Mouse (Mus musculus) intestine, embryonic 15.5 days (tissue): ENCODE data around the gene Ndufaf8. TPM values are rescaled to one million over a fixed set of nuclear protein-coding genes. Genes with fewer than 3 reads are reported as not detected.

Source experiments
- ATAC-seq: fragments of 200-750 bp; cut with Nextera tagmentation; 2 replicates; pipeline ENCODE4 v1.8.0; 2017; ENCODE audit warnings: moderate TSS enrichment, moderate library complexity
- H3K27ac ChIP-seq: fragments of 300-500 bp; sonication (generic); 2 replicates; pipeline ENCODE4 v1.5.1; 2015; ENCODE audit warnings: mild to moderate bottlenecking, inconsistent platforms
- H3K27me3 ChIP-seq: fragments of 300-500 bp; sonication (generic); replicated peaks from 2 replicates; pipeline ENCODE4 v1.6.1; 2015; ENCODE audit warnings: inconsistent platforms
- H3K36me3 ChIP-seq: fragments of 300-500 bp; sonication (generic); 2 replicates; pipeline ENCODE4 v1.6.1; 2015; ENCODE audit warnings: inconsistent platforms
- H3K4me1 ChIP-seq: fragments of 300-500 bp; sonication (generic); replicated peaks from 2 replicates; pipeline ENCODE4 v1.6.1; 2015; ENCODE audit warnings: inconsistent platforms
- H3K4me2 ChIP-seq: fragments of 300-500 bp; sonication (generic); replicated peaks from 2 replicates; pipeline ENCODE4 v1.6.1; 2015; ENCODE audit warnings: mild to moderate bottlenecking, inconsistent platforms
- H3K4me3 ChIP-seq: fragments of 300-500 bp; sonication (generic); replicated peaks from 2 replicates; pipeline ENCODE4 v1.5.1; 2015; ENCODE audit warnings: inconsistent platforms
- H3K9ac ChIP-seq: fragments of 300-500 bp; sonication (generic); 2 replicates; pipeline ENCODE4 v1.6.1; 2015; ENCODE audit warnings: inconsistent platforms
- H3K9me3 ChIP-seq: fragments of 300-500 bp; sonication (generic); 2 replicates; pipeline ENCODE4 v1.6.1; 2016; ENCODE audit warnings: inconsistent platforms
- WGBS: fragments of 180-500 bp; shearing (Covaris S2); methylation state at CpG from one replicate; pipeline ENCODE4 v1.1.7; 2015; 5-methylcytosine and 5-hydroxymethylcytosine counted together
- polyA plus RNA-seq: library from polyadenylated mRNA; unstranded; fragments of >200 nt; fragmentation: Nextera tagmentation; extraction: Ambion mirVana; gene quantifications from 2 replicates; pipeline ENCODE4 v1.2.1, GENCODE M21; 2015

Ndufaf8 gene
- polyA plus RNA-seq, 1 experiment from 2014 or later: 90.8 TPM

- peak; percentile 43; the same call in 1 of the 2 replicates for ATAC-seq
- WGBS: 72% methylated on average over 23 of the region's 23 CpGs
- H3K9ac ChIP-seq: no peak overlapping the region
- H3K4me2 ChIP-seq: no peak overlapping the region
- H3K9me3 ChIP-seq: no peaks in the 10 kb centered on the region
- H3K27me3 ChIP-seq: no peaks in the 10 kb centered on the region
- peaks cover 31% of the 10 kb centered on the region for H3K36me3 ChIP-seq
- H3K4me3 ChIP-seq: no peak overlapping the region
- peaks cover 8% of the 10 kb centered on the region for H3K4me1 ChIP-seq
- no peak overlapping the region for H3K27ac ChIP-seq
Measured at GRCm38 (mm10) chr11:120092817-120093591, 5.7 kb upstream of the Ndufaf8 start.

GRCm38 (mm10) chr11:120101036-120101435 is 2.3 kb downstream of the Ndufaf8 start:
- no peaks in the 10 kb centered on the region for H3K9me3 ChIP-seq
- H3K36me3 ChIP-seq: peaks cover 20% of the 10 kb centered on the region
- no peaks in the 10 kb centered on the region for H3K27me3 ChIP-seq
- ATAC-seq: no peak
- H3K4me3 ChIP-seq: no peak overlapping the region
- 2% methylated on average over 3 of the region's 3 CpGs for WGBS
- peaks cover 16% of the 10 kb centered on the region for H3K4me1 ChIP-seq
- no peak overlapping the region for H3K9ac ChIP-seq
- H3K27ac ChIP-seq: no peak overlapping the region
- no peak overlapping the region for H3K4me2 ChIP-seq

DNA sequence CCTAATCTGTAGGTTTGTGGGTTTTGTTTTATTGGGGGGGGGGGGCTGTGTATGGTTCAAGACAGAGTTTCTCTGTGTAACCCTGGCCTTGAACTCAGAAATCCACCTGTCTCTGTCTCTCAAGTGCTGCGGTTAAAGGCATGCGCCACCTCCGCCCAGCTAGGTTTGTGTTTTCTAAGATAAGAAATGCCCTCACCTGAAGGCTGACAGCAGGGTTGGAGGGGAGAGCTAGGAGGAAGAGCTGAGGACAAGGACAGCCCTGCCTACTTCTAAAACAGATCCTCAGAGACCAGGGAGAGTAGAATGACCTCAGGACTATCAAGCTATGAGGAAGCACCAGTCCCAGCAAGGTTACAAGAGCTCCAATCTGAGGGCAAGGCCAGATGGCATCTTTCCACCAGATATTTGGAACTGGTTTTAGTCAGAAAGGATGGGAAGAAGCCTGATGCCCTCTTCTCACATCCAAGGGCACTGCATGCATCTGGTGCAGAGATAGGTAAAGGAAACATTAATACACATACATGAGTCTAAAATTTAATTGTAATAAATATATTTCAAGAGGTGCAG is 4.8 kb downstream of the Ndufaf8 start:
- Histone ChIP-seq H3K4me1 (peaks cover 8% of the 10 kb centered on the region), H3K4me2 (no peak overlapping the region), H3K27ac (no peak overlapping the region), H3K4me3 (no peak overlapping the region), H3K9ac (no peak overlapping the region), H3K36me3 (peaks cover 35% of the 10 kb centered on the region), H3K27me3 (no peaks in the 10 kb centered on the region), H3K9me3 (no peaks in the 10 kb centered on the region)
- no peak for ATAC-seq
- WGBS: 60% methylated on average over 3 of the region's 3 CpGs

GRCm38 (mm10) chr11:120107026-120107425 is 8.3 kb downstream of the Ndufaf8 start:
- H3K9ac ChIP-seq: no peak overlapping the region
- H3K4me3 ChIP-seq: no peak overlapping the region
- H3K4me2 ChIP-seq: no peak overlapping the region
- no peak for ATAC-seq
- no peaks in the 10 kb centered on the region for H3K27me3 ChIP-seq
- no peaks in the 10 kb centered on the region for H3K9me3 ChIP-seq
- H3K36me3 ChIP-seq: peaks cover 39% of the 10 kb centered on the region
- WGBS: 58% methylated on average over 2 of the region's 2 CpGs
- no peak overlapping the region for H3K27ac ChIP-seq
- no peaks in the 10 kb centered on the region for H3K4me1 ChIP-seq

DNA sequence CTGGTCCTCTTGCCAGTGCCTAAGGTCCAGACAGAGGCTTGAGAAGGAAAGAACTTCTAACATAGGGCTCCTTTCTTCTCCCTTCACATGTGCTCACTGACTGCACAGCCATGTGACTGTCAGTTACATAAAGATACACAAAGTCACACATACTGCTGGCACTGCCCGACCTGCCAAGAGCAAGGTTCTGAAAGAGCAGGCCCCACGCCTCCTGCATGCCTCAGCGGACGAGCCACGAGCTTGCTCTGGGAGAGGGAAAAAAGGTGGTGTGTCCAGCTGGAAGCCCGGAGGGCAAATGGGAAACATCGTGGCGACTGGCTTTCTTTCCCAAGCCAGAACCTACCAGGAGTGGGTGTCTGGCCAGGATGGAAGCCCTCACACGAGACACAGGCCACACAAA is 9.1 kb downstream of the Ndufaf8 start:
- peaks cover 39% of the 10 kb centered on the region for H3K36me3 ChIP-seq
- H3K27ac ChIP-seq: no peak overlapping the region
- no peak overlapping the region for H3K4me3 ChIP-seq
- no peaks in the 10 kb centered on the region for H3K4me1 ChIP-seq
- no peaks in the 10 kb centered on the region for H3K9me3 ChIP-seq
- no peak for ATAC-seq
- H3K27me3 ChIP-seq: no peaks in the 10 kb centered on the region
- H3K4me2 ChIP-seq: no peak overlapping the region
- WGBS: 79% methylated on average over 9 of the region's 9 CpGs
- no peak overlapping the region for H3K9ac ChIP-seq

GRCm38 (mm10) chr11:120109558-120110210 is 11.0 kb downstream of the Ndufaf8 start:
- Histone ChIP-seq H3K9me3 (no peaks in the 10 kb centered on the region), H3K27me3 (no peaks in the 10 kb centered on the region), H3K36me3 (peaks cover 36% of the 10 kb centered on the region), H3K4me3 (no peak overlapping the region), H3K4me1 (no peaks in the 10 kb centered on the region), H3K9ac (no peak overlapping the region), H3K4me2 (no peak overlapping the region), H3K27ac (no peak overlapping the region)
- ATAC-seq: no peak
- 78% methylated on average over 14 of the region's 14 CpGs for WGBS

DNA sequence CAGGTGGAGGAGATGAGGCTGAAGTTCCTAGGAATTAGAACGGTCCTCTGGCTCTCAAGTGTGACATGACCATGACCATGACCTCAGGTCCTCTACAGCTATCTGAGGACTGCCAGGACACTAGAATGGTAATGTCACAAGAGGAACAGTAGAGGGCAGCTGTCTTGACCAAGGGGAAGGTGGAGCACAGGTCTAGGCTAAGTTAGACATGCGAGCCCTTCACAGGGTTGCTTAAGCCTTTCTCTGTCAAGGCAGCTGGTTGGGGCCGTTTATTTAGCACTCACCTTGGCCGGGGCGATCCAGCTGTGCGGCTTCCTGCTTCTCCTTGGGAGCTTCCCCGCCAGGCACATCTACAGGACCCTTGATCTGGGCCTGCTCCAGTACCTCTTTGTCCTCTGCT is 11.8 kb downstream of the Ndufaf8 start:
- Histone ChIP-seq H3K4me2 (no peak overlapping the region), H3K36me3 (peaks cover 30% of the 10 kb centered on the region), H3K9ac (no peak overlapping the region), H3K4me3 (no peak overlapping the region), H3K27ac (no peak overlapping the region), H3K27me3 (no peaks in the 10 kb centered on the region), H3K4me1 (no peaks in the 10 kb centered on the region), H3K9me3 (no peaks in the 10 kb centered on the region)
- no peak for ATAC-seq
- 73% methylated on average over 7 of the region's 7 CpGs for WGBS

- Histone ChIP-seq H3K9ac (no peak overlapping the region), H3K27me3 (no peaks in the 10 kb centered on the region), H3K27ac (no peak overlapping the region), H3K9me3 (no peaks in the 10 kb centered on the region), H3K4me1 (no peaks in the 10 kb centered on the region), H3K4me3 (no peak overlapping the region), H3K36me3 (peaks cover 26% of the 10 kb centered on the region), H3K4me2 (no peak overlapping the region)
- no peak for ATAC-seq
- WGBS: 3% methylated on average over 2 of the region's 2 CpGs
Measured at GRCm38 (mm10) chr11:120111033-120111432, 12.3 kb downstream of the Ndufaf8 start.

- 94% methylated on average over 4 of the region's 4 CpGs for WGBS
- ATAC-seq: no peak
- no peaks in the 10 kb centered on the region for H3K4me1 ChIP-seq
- H3K4me2 ChIP-seq: no peak overlapping the region
- no peaks in the 10 kb centered on the region for H3K9me3 ChIP-seq
- no peak overlapping the region for H3K4me3 ChIP-seq
- H3K9ac ChIP-seq: no peak overlapping the region
- H3K36me3 ChIP-seq: peaks cover 26% of the 10 kb centered on the region
- no peaks in the 10 kb centered on the region for H3K27me3 ChIP-seq
- no peak overlapping the region for H3K27ac ChIP-seq
Measured at GRCm38 (mm10) chr11:120112136-120112535, 13.4 kb downstream of the Ndufaf8 start.

GRCm38 (mm10) chr11:120114488-120115215 is 15.9 kb downstream of the Ndufaf8 start:
- H3K9me3 ChIP-seq: no peaks in the 10 kb centered on the region
- H3K27me3 ChIP-seq: no peaks in the 10 kb centered on the region
- no peak overlapping the region for H3K4me2 ChIP-seq
- no peak overlapping the region for H3K27ac ChIP-seq
- peaks cover 19% of the 10 kb centered on the region for H3K36me3 ChIP-seq
- WGBS: 90% methylated on average over 21 of the region's 21 CpGs
- no peak overlapping the region for H3K4me3 ChIP-seq
- ATAC-seq: no peak
- H3K4me1 ChIP-seq: 0 out of 2 replicates have a peak, but pooled peaks cover 5% of the 10 kb centered on the region
- H3K9ac ChIP-seq: no peak overlapping the region

GRCm38 (mm10) chr11:120117626-120118025 is 18.9 kb downstream of the Ndufaf8 start:
- Histone ChIP-seq H3K9me3 (no peaks in the 10 kb centered on the region), H3K4me3 (no peak overlapping the region), H3K36me3 (peaks cover 14% of the 10 kb centered on the region), H3K27me3 (no peaks in the 10 kb centered on the region), H3K4me2 (no peak overlapping the region), H3K4me1 (0 out of 2 replicates have a peak, but pooled peaks cover 5% of the 10 kb centered on the region), H3K9ac (no peak overlapping the region), H3K27ac (no peak overlapping the region)
- no peak for ATAC-seq
- 88% methylated on average over 2 of the region's 2 CpGs for WGBS

GRCm38 (mm10) chr11:120119108-120119507 is 20.4 kb downstream of the Ndufaf8 start:
- H3K36me3 ChIP-seq: peaks cover 13% of the 10 kb centered on the region
- 95% methylated on average over 7 of the region's 7 CpGs for WGBS
- H3K27me3 ChIP-seq: no peaks in the 10 kb centered on the region
- no peak overlapping the region for H3K4me2 ChIP-seq
- 0 out of 2 replicates have a peak, but pooled peaks cover 5% of the 10 kb centered on the region for H3K4me1 ChIP-seq
- no peak overlapping the region for H3K4me3 ChIP-seq
- no peaks in the 10 kb centered on the region for H3K9me3 ChIP-seq
- no peak for ATAC-seq
- no peak overlapping the region for H3K9ac ChIP-seq
- H3K27ac ChIP-seq: no peak overlapping the region
